Mouse (Mus musculus) E14TG2a.4 (cell line): Measurements from ENCODE around the gene Fgg.

ENCODE experiments used
- H3K27me3 ChIP-seq: 2 replicates; pipeline ENCODE4 v1.6.1; 2014; ENCODE audit warnings: low read length, control low read depth; ENCODE audit not compliant: insufficient read depth
- H3K36me3 ChIP-seq: 2 replicates; pipeline ENCODE4 v1.6.1; 2014; ENCODE audit warnings: low read length, control low read depth; ENCODE audit not compliant: insufficient read depth
- H3K4me1 ChIP-seq: replicated peaks from 2 replicates; pipeline ENCODE4 v1.6.1; 2014; ENCODE audit warnings: low read depth, low read length, control low read depth
- H3K4me3 ChIP-seq: replicated peaks from 2 replicates; pipeline ENCODE4 v1.5.1; 2014; ENCODE audit warnings: mild to moderate bottlenecking, low read length
- H3K9me3 ChIP-seq: 2 replicates; pipeline ENCODE4 v1.6.1; 2014; ENCODE audit warnings: low read length, control low read depth
- CTCF ChIP-seq: conservative IDR thresholded peaks from 2 replicates; pipeline ENCODE4 v1.5.1; 2014; ENCODE audit warnings: low read length
- NANOG ChIP-seq: IDR thresholded peaks from 2 replicates; pipeline ENCODE4 v1.6.1; 2014; ENCODE audit warnings: borderline replicate concordance, low read length, mixed read lengths
- POU5F1 ChIP-seq: IDR thresholded peaks from 2 replicates; pipeline ENCODE4 v1.6.1; 2014; ENCODE audit warnings: low read length, borderline replicate concordance

The Fgg gene

GRCm38 (mm10) chr3:83012636-83013035 is 5.1 kb downstream of the Fgg start:
- H3K9me3 ChIP-seq = no peaks in the 10 kb centered on the region
- no peak overlapping the region for H3K4me3 ChIP-seq
- TF ChIP-seq POU5F1 (no peak), NANOG (no peak), CTCF (no peak)
- peaks cover 3% of the 10 kb centered on the region; the same call in 1 of the 2 replicates for H3K4me1 ChIP-seq
- no peaks in the 10 kb centered on the region for H3K36me3 ChIP-seq
- H3K27me3 ChIP-seq = peaks cover 28% of the 10 kb centered on the region

GRCm38 (mm10) chr3:83013951-83014350 is 6.4 kb downstream of the Fgg start:
- Histone ChIP-seq H3K4me1 (0 out of 2 replicates have a peak, but pooled peaks cover 2% of the 10 kb centered on the region), H3K27me3 (peaks cover 25% of the 10 kb centered on the region), H3K4me3 (no peak overlapping the region), H3K9me3 (no peaks in the 10 kb centered on the region), H3K36me3 (no peaks in the 10 kb centered on the region)
- no peak for TF ChIP-seq NANOG
- TF ChIP-seq POU5F1 = no peak
- no peak for TF ChIP-seq CTCF

- TF ChIP-seq NANOG (no peak), POU5F1 (no peak), CTCF (no peak)
- Histone ChIP-seq H3K4me3 (no peak overlapping the region), H3K9me3 (no peaks in the 10 kb centered on the region), H3K36me3 (no peaks in the 10 kb centered on the region), H3K4me1 (0 out of 2 replicates have a peak, but pooled peaks cover 2% of the 10 kb centered on the region), H3K27me3 (peaks cover 13% of the 10 kb centered on the region; the same call in 1 of the 2 replicates)
These were observed 8.7 kb downstream of the Fgg start for GRCm38 (mm10) chr3:83016236-83016635.

- no peak for TF ChIP-seq POU5F1
- no peak for TF ChIP-seq CTCF
- TF ChIP-seq NANOG = no peak
These were observed 12.9 kb downstream of the Fgg start for GRCm38 (mm10) chr3:83020387-83020786.

GRCm38 (mm10) chr3:83021176-83021575 is 13.7 kb downstream of the Fgg start:
- H3K4me1 ChIP-seq = no peaks in the 10 kb centered on the region
- H3K4me3 ChIP-seq = no peak overlapping the region
- TF ChIP-seq CTCF (no peak), NANOG (no peak), POU5F1 (no peak)
- H3K27me3 ChIP-seq = no peaks in the 10 kb centered on the region
- H3K36me3 ChIP-seq = no peaks in the 10 kb centered on the region
- H3K9me3 ChIP-seq = no peaks in the 10 kb centered on the region

More at GRCm38 (mm10) chr3:83020387-83020786, 12.9 kb downstream of the Fgg start:
- Histone ChIP-seq H3K4me1 (no peaks in the 10 kb centered on the region), H3K36me3 (no peaks in the 10 kb centered on the region), H3K4me3 (no peak overlapping the region), H3K27me3 (no peaks in the 10 kb centered on the region), H3K9me3 (no peaks in the 10 kb centered on the region)

- TF ChIP-seq NANOG (no peak), POU5F1 (no peak), CTCF (no peak)
- H3K4me3 ChIP-seq = no peak overlapping the region
- no peaks in the 10 kb centered on the region for H3K9me3 ChIP-seq
- no peaks in the 10 kb centered on the region for H3K27me3 ChIP-seq
- peaks cover under 1% of the 10 kb centered on the region; the same call in 1 of the 2 replicates for H3K4me1 ChIP-seq
- no peaks in the 10 kb centered on the region for H3K36me3 ChIP-seq
These were observed 17.5 kb downstream of the Fgg start for GRCm38 (mm10) chr3:83025036-83025435.

GRCm38 (mm10) chr3:83025475-83026301 is 18.2 kb downstream of the Fgg start, which contains the start of gene Fga:
TSS of gene Fga (plus strand) at chr3:83026076.
- H3K9me3 ChIP-seq = no peaks in the 10 kb centered on the region
- TF ChIP-seq POU5F1 (no peak), CTCF (no peak), NANOG (no peak)
- H3K4me1 ChIP-seq = peaks cover 7% of the 10 kb centered on the region

GRCm38 (mm10) chr3:83027546-83028251 is 20.2 kb downstream of the Fgg start:
- H3K9me3 ChIP-seq = no peaks in the 10 kb centered on the region
- no peak overlapping the region for H3K4me3 ChIP-seq
- H3K27me3 ChIP-seq = peaks cover 7% of the 10 kb centered on the region; the same call in 1 of the 2 replicates
- H3K4me1 ChIP-seq = peaks cover 16% of the 10 kb centered on the region
- no peak for TF ChIP-seq CTCF
- no peak for TF ChIP-seq NANOG
- no peak for TF ChIP-seq POU5F1
- H3K36me3 ChIP-seq = no peaks in the 10 kb centered on the region

More at GRCm38 (mm10) chr3:83025475-83026301, 18.2 kb downstream of the Fgg start, which contains the start of gene Fga:
- H3K4me3 ChIP-seq = no peak within 1 kb of the TSS
- no peaks in the 10 kb centered on the region for H3K27me3 ChIP-seq
- no peaks in the 10 kb centered on the region for H3K36me3 ChIP-seq

- Histone ChIP-seq H3K27me3 (peaks cover 9% of the 10 kb centered on the region; the same call in 1 of the 2 replicates), H3K36me3 (no peaks in the 10 kb centered on the region), H3K4me3 (no peak overlapping the region), H3K4me1 (peaks cover 23% of the 10 kb centered on the region), H3K9me3 (no peaks in the 10 kb centered on the region)
- TF ChIP-seq NANOG (no peak), POU5F1 (no peak), CTCF (no peak)
These were observed 22.8 kb downstream of the Fgg start for GRCm38 (mm10) chr3:83030331-83030730.
